Mouse (Mus musculus) E14TG2a.4 (cell line): Measurements from ENCODE around the gene Rnf126.
"Not testable (repeated sequence)": the region's sequence is repeated elsewhere in the genome, so short reads cannot be mapped to it uniquely, and the experiment has no call there.

Experiments used
- H3K27me3 ChIP-seq: 2 replicates; pipeline ENCODE4 v1.6.1; 2014; ENCODE audit warnings: low read length, control low read depth; ENCODE audit not compliant: insufficient read depth
- H3K36me3 ChIP-seq: 2 replicates; pipeline ENCODE4 v1.6.1; 2014; ENCODE audit warnings: low read length, control low read depth; ENCODE audit not compliant: insufficient read depth
- H3K4me1 ChIP-seq: replicated peaks from 2 replicates; pipeline ENCODE4 v1.6.1; 2014; ENCODE audit warnings: low read depth, low read length, control low read depth
- H3K4me3 ChIP-seq: replicated peaks from 2 replicates; pipeline ENCODE4 v1.5.1; 2014; ENCODE audit warnings: mild to moderate bottlenecking, low read length
- H3K9me3 ChIP-seq: 2 replicates; pipeline ENCODE4 v1.6.1; 2014; ENCODE audit warnings: low read length, control low read depth
- CTCF ChIP-seq: conservative IDR thresholded peaks from 2 replicates; pipeline ENCODE4 v1.5.1; 2014; ENCODE audit warnings: low read length
- NANOG ChIP-seq: IDR thresholded peaks from 2 replicates; pipeline ENCODE4 v1.6.1; 2014; ENCODE audit warnings: borderline replicate concordance, low read length, mixed read lengths
- POU5F1 ChIP-seq: IDR thresholded peaks from 2 replicates; pipeline ENCODE4 v1.6.1; 2014; ENCODE audit warnings: low read length, borderline replicate concordance

Gene Rnf126

DNA sequence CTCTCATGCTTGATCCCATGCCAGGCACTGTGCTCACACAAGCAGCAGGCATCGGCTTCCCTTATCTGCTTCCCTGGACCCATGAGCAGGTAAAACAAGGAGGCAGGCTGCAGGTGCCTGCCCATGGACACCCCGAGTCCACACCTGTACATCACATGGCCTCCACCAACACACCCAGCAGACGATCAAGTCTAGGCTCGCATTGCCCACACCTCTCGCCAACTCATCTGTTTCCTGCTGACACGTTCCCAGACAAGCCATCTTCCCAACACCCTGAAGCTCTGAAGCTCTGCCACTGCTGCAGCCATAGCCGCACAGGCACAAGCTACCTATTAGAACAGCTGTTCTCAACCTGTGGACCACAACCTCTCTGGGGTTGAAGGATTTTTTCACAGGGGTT is 2.5 kb downstream of the Rnf126 start:
- peaks cover 65% of the 10 kb centered on the region for H3K36me3 ChIP-seq
- TF ChIP-seq POU5F1: no peak
- TF ChIP-seq CTCF: no peak
- no peak for TF ChIP-seq NANOG
- H3K9me3 ChIP-seq: no peaks in the 10 kb centered on the region
- peak overlapping the region; percentile 39 for H3K4me3 ChIP-seq
- H3K4me1 ChIP-seq: peaks cover 71% of the 10 kb centered on the region
- H3K27me3 ChIP-seq: no peaks in the 10 kb centered on the region

DNA sequence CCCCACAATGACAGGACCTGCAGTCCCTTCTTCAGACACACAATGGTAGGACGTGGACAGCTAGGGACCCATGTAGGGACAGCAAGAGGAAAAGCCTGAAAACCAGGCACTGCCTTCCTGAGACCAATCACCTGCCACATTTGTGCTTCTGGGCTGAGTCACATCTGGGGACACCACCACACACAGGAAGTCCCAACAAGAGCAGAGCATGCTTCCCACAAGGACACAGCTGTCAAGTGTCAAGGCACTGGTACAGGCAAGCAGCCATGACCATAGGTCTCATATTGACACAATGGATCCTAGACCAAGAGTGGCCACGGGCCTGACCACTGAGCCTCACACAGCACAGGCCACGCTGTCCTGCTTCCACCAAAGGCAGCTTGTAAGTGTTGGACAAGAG is 3.9 kb downstream of the Rnf126 start:
- no peak for TF ChIP-seq CTCF
- TF ChIP-seq NANOG: no peak
- no peak for TF ChIP-seq POU5F1
- Histone ChIP-seq H3K4me3 (0 out of 2 replicates have a peak overlapping the region, but pooled peaks have one; percentile 0), H3K36me3 (peaks cover 77% of the 10 kb centered on the region), H3K27me3 (no peaks in the 10 kb centered on the region), H3K4me1 (peaks cover 72% of the 10 kb centered on the region), H3K9me3 (no peaks in the 10 kb centered on the region)

DNA sequence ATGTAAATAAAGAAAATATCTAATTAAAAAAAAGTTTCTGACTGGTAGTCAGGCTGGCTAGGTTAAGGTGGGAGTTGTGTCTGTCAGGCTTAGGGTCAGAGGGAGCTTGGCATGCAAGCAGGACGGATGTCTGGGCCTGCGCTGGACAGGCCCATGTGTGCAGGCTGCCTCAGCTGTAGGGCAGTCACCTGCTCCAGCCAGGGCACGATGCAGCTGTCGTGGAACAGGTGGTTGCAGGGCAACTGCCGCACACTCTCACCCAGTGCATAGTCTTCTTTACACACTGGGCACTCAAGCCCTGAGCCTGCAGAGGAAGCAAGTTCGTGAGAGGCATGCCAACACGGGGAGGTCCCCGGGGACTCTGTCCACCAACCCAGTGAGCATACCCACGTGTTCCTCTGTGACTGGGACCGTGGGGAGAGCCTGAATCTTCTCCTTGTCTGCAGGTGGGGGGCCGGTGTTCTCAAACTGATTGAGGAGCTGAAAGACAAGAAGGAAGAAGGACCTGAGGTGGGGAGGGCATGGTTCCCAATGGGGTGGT is 6.1 kb downstream of the Rnf126 start:
- peaks cover under 1% of the 10 kb centered on the region; the same call in 1 of the 2 replicates for H3K27me3 ChIP-seq
- H3K4me3 ChIP-seq: no peak overlapping the region
- no peaks in the 10 kb centered on the region for H3K9me3 ChIP-seq
- H3K4me1 ChIP-seq: peaks cover 84% of the 10 kb centered on the region
- peaks cover 87% of the 10 kb centered on the region for H3K36me3 ChIP-seq
- TF ChIP-seq CTCF (no peak), NANOG (no peak), POU5F1 (no peak)

DNA sequence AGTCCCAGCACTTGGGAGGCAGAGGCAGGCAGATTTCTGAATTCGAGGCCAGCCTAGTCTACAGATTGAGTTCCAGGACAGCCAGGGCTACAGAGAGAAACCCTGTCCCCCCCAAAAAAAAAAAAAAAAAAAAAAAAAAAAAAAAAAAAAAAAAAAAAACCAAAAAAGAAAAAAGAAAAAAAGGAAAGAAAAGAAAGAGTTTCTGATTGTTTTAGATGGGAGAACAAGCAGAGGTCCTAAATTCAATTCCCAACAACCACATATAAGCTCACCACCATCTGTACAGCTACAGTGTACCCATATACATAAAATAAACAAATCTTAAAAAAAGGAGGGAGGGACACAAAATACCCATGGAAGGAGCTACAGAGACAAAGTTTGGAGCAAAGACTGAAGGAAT is 7.1 kb downstream of the Rnf126 start:
- peaks cover 77% of the 10 kb centered on the region for H3K36me3 ChIP-seq
- H3K4me3 ChIP-seq, H3K27me3 ChIP-seq, H3K9me3 ChIP-seq: not testable (repeated sequence)
- H3K4me1 ChIP-seq: peaks cover 80% of the 10 kb centered on the region

DNA sequence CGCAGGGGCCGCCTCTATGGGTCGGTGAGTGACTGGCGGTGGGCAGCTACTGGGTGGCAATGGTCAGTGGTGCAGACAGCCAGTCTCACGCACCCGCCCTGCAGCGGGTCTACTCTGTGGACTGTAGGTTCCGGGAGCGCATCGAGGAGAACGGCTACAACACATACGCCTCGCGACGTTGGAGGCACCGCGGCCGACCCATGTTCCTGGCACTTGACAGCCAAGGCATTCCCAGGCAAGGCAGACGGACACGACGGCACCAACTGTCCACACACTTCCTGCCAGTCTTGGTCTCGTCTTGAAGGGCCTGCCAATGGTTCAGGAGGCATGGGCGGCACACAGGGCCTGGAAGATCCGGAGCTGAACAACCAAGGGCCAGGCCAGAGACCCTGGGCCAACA is 10.1 kb downstream of the Rnf126 start:
- H3K36me3 ChIP-seq: peaks cover 48% of the 10 kb centered on the region
- peaks cover 13% of the 10 kb centered on the region; the same call in 1 of the 2 replicates for H3K27me3 ChIP-seq
- H3K9me3 ChIP-seq: no peaks in the 10 kb centered on the region
- H3K4me3 ChIP-seq: peak overlapping the region; percentile 70
- TF ChIP-seq POU5F1 (no peak), CTCF (no peak), NANOG (no peak)
- H3K4me1 ChIP-seq: peaks cover 51% of the 10 kb centered on the region

DNA sequence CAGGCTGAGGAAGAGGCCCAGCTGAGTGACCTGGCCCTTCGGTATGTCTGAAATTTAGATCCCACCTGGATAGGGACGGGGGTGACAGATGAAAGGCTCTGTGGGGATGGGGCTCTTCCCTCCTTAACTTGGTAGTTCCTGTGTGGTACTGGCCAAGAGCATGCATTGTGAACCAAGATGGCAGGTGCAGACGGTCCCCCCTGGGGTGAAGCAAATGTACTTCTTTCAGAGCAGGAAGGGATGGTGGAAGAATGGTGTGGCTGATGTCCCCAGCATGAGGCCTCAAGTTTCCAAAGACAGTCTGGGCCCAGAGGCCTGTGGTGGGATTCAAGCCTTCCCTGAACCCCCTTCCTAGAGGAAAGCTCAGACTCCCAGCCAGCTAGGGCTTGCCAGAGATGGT is 10.9 kb downstream of the Rnf126 start:
- Histone ChIP-seq H3K9me3 (no peaks in the 10 kb centered on the region), H3K4me3 (peak overlapping the region; percentile 77), H3K36me3 (peaks cover 40% of the 10 kb centered on the region), H3K27me3 (peaks cover 13% of the 10 kb centered on the region; the same call in 1 of the 2 replicates), H3K4me1 (peaks cover 51% of the 10 kb centered on the region)
- TF ChIP-seq CTCF (no peak), POU5F1 (no peak), NANOG (no peak; the same call in 1 of the 2 replicates)

DNA sequence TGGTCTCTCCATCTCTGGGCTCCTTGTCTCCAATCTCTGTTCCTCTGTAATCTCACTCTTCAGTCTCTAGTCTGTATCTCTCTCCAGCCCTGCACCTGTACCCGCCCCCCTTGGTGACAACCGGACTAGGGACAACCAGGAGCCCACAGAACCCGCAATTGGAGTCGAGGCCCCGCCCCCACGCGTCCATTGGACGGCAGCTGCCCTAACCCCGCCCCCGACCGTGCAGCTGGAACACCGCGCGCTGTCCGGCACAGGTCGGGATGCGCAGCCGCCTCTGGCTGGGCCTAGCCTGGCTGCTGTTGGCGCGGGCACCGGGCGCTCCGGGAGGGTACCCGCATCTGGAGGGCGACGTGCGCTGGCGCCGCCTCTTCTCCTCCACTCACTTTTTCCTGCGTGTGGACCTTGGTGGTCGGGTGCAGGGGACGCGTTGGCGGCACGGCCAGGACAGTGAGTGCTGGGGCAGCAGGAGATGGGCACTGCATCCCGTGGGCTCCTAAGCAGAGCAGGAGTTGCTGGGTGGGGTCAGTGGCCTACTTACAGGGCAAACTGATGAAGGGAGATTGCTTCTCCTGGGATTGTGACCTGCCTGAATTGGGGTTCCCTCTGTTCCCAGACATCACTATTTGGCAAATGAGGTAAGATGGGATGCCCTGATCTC is 11.8 kb downstream of the Rnf126 start, which contains the start of gene Fgf22:
Gene Fgf22 (plus strand): TSS at position 221 of the 661 bp plus-strand sequence.
- Histone ChIP-seq H3K36me3 (peaks cover 31% of the 10 kb centered on the region), H3K4me1 (peaks cover 47% of the 10 kb centered on the region), H3K27me3 (peaks cover 13% of the 10 kb centered on the region; the same call in 1 of the 2 replicates), H3K9me3 (no peaks in the 10 kb centered on the region), H3K4me3 (peak within 1 kb of the TSS; percentile 77)
- TF ChIP-seq CTCF: no peak
- TF ChIP-seq NANOG: no peak
- no peak for TF ChIP-seq POU5F1

DNA sequence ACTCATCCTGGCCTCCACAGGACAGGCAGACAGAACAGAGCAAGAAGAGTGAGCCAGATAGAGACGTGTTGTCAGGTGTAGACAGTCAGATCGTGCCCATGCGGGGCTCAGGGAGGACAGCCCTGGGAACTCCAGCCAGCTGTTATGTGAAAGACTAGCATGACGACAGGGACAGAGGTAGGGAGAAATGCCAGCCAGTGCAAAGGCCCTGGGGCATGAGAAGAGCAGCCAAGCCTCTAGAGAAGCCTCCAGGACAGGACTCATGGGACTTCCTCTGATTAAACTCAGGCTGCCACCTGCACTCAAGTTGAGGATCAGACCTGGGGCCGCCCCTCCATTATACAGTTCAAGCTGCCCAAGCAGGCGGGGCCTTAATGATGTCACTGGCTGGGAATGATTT is 18.3 kb downstream of the Rnf126 start:
- no peak overlapping the region for H3K4me3 ChIP-seq
- no peaks in the 10 kb centered on the region for H3K9me3 ChIP-seq
- TF ChIP-seq CTCF (no peak), NANOG (no peak), POU5F1 (no peak)
- H3K36me3 ChIP-seq: peaks cover 18% of the 10 kb centered on the region
- peaks cover 48% of the 10 kb centered on the region for H3K4me1 ChIP-seq
- no peaks in the 10 kb centered on the region for H3K27me3 ChIP-seq

DNA sequence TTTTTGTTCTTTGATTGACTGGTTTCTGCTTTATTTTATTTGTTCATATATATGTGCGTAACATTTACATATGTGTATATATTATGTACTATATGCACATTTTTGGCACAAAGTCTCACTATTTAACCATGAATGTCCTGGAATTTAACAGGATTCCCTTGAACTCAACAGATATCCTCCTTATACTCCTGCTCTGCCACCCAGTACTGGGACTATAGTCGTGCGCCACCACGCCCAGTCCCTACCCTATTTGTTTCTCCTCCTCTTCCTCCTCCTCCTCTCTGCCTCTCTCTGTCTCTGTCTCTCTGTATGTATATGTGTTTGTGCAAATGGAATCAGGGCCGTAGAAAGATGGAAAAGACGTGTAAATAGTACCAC is 20.0 kb downstream of the Rnf126 start:
- H3K4me1 ChIP-seq: peaks cover 51% of the 10 kb centered on the region
- TF ChIP-seq CTCF: no peak
- TF ChIP-seq POU5F1: no peak
- no peak for TF ChIP-seq NANOG
- peaks cover 15% of the 10 kb centered on the region for H3K9me3 ChIP-seq
- H3K4me3 ChIP-seq: peak overlapping the region; percentile 89; the same call in 1 of the 2 replicates
- H3K36me3 ChIP-seq: peaks cover 36% of the 10 kb centered on the region
- H3K27me3 ChIP-seq: no peaks in the 10 kb centered on the region
